Mouse (Mus musculus) thymus, adult 2 months (tissue): ENCODE measurements at regions not wholly inside any gene's neighbourhood (a gene's known extent, or its start where the extent isn't known, plus 50 kb on each side); places are given as distances from the start of the nearest gene placed in this dataset.

Experiments
- DNase-seq: peaks from one replicate; pipeline ENCODE4 v3.0.0; 2021
- H3K27ac ChIP-seq: fragments of 200-500 bp; 2 replicates; pipeline ENCODE4 v1.5.1; 2012; ENCODE audit warnings: low read length, control low read depth; ENCODE audit not compliant: control insufficient read depth, insufficient read depth
- H3K27me3 ChIP-seq: fragments of 200-500 bp; 2 replicates; pipeline ENCODE4 v1.6.1; 2012; ENCODE audit warnings: mild to moderate bottlenecking, low read length, moderate library complexity, mixed read lengths; ENCODE audit not compliant: control insufficient read depth, insufficient read depth
- H3K36me3 ChIP-seq: fragments of 200-500 bp; 2 replicates; pipeline ENCODE4 v1.6.1; 2012; ENCODE audit warnings: mild to moderate bottlenecking, low read length, moderate library complexity; ENCODE audit not compliant: control insufficient read depth, insufficient read depth
- H3K4me1 ChIP-seq: fragments of 200-500 bp; replicated peaks from 2 replicates; pipeline ENCODE4 v1.6.1; 2012; ENCODE audit warnings: low read length; ENCODE audit not compliant: control insufficient read depth, insufficient read depth
- H3K4me3 ChIP-seq: fragments of 200-500 bp; 2 replicates; pipeline ENCODE4 v1.5.1; 2012; ENCODE audit warnings: mild to moderate bottlenecking, low read length, control low read depth, moderate library complexity; ENCODE audit not compliant: control insufficient read depth, insufficient read depth
- CTCF ChIP-seq: fragments of 200-500 bp; IDR thresholded peaks from 2 replicates; pipeline ENCODE4 v1.5.1; 2012; ENCODE audit warnings: mild to moderate bottlenecking, control low read depth, low read length, moderate library complexity, borderline replicate concordance; ENCODE audit not compliant: control insufficient read depth, poor library complexity, insufficient read depth; ENCODE audit errors: extremely low read depth
- POLR2A ChIP-seq: fragments of 200-500 bp; IDR thresholded peaks from 2 replicates; pipeline ENCODE4 v1.6.1; 2012; ENCODE audit warnings: mild to moderate bottlenecking, low read length, control low read depth, moderate library complexity; ENCODE audit not compliant: control insufficient read depth, poor library complexity, insufficient read depth; ENCODE audit errors: extremely low read depth
- WGBS: fragments of 180-500 bp; shearing (Covaris S2); methylation state at CpG from one replicate; pipeline ENCODE4 v1.1.7; 2018; 5-methylcytosine and 5-hydroxymethylcytosine counted together

- TF ChIP-seq CTCF, result no peak
- TF ChIP-seq POLR2A, result no peak
- H3K27me3 ChIP-seq, result no peaks in the 10 kb centered on the region
- DNase-seq, result peak; percentile 7
- no peaks in the 10 kb centered on the region for H3K36me3 ChIP-seq
- no peaks in the 10 kb centered on the region for H3K4me1 ChIP-seq
- WGBS, result 79% methylated on average over 2 of the region's 2 CpGs
- H3K27ac ChIP-seq, result no peak overlapping the region
- no peak overlapping the region for H3K4me3 ChIP-seq
Observed at GRCm38 (mm10) chr13:52281271-52281670, 249.8 kb downstream of the Diras2 start.

GRCm38 (mm10) chr13:52282500-52282899, 248.6 kb downstream of the Diras2 start:
- Histone ChIP-seq H3K4me3 (no peak overlapping the region), H3K4me1 (no peaks in the 10 kb centered on the region), H3K36me3 (no peaks in the 10 kb centered on the region), H3K27me3 (no peaks in the 10 kb centered on the region), H3K27ac (no peak overlapping the region)
- TF ChIP-seq POLR2A (no peak), CTCF (no peak)
- 79% methylated on average over 13 of the region's 13 CpGs for WGBS
- DNase-seq, result no peak

GRCm38 (mm10) chr13:52283456-52283855, 247.6 kb downstream of the Diras2 start:
- no peaks in the 10 kb centered on the region for H3K36me3 ChIP-seq
- H3K27ac ChIP-seq, result no peak overlapping the region
- H3K27me3 ChIP-seq, result no peaks in the 10 kb centered on the region
- no peak overlapping the region for H3K4me3 ChIP-seq
- H3K4me1 ChIP-seq, result no peaks in the 10 kb centered on the region
- WGBS, result 44% methylated on average over 11 of the region's 11 CpGs
- peak; percentile 8 for DNase-seq
- TF ChIP-seq CTCF (no peak), POLR2A (no peak)

DNA sequence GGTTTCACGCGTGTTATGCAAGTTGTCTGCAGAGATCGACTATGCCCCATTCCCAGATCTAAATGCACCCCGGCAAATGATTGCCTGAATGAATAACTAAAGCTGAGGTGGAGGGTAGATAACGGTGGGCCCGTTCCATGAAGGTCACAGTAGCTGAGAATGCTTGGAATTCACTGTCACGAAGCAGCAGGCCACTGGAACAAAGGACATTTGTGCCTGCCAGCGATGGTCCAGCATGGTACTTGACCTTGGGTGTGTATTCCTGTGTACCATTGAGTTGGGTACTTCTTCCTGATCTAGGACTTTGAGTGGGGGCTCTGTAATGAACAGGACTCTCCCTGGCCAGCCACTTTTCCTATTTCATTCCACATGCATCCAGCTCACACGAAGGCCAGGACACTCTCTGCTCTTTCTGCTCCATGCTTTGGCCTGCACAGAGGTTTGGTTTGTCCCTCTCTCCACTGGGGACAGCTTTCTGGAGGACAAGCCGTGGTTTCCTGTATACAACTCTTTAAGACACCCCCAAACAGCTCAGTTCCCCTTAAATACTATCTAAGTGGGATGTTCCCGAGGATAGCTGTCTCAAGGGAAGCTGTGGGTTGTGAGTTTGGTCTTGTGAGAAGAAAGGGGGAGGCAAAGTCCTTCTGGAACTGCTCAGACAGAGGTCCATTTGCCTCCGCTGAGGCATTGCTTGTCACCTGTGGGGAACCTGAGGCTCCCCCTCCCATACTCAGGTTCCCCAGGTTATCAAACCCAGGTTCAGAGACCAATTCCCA, 246.9 kb downstream of the Diras2 start:
- no peak overlapping the region for H3K4me3 ChIP-seq
- no peak overlapping the region for H3K27ac ChIP-seq
- no peaks in the 10 kb centered on the region for H3K27me3 ChIP-seq
- no peaks in the 10 kb centered on the region for H3K36me3 ChIP-seq
- no peak for TF ChIP-seq CTCF
- no peak for TF ChIP-seq POLR2A
- no peaks in the 10 kb centered on the region for H3K4me1 ChIP-seq
- DNase-seq, result no peak
- WGBS, result 94% methylated on average over 12 of the region's 12 CpGs

DNA sequence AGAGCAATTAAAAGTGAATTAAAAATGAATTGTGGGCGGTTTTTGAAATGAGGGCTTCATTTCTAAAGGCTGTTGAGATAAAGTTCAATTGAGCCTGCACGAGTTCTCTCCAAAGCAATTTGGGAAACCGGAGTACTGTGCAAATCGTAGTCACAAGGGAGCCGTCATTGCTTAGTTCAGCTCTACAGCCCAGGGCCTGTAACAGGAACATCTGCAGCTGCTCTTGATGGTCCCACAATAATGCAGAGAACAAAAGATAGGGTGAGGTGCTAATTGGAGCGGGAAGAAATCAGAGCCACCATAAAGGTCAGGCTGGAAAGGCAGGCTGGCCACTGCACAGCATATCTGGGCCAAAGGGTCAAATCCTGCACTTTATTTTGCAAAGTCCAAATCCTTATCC, 242.7 kb downstream of the Diras2 start:
- 91% methylated on average over 6 of the region's 6 CpGs for WGBS
- H3K4me3 ChIP-seq, result no peak overlapping the region
- H3K36me3 ChIP-seq, result no peaks in the 10 kb centered on the region
- H3K27me3 ChIP-seq, result no peaks in the 10 kb centered on the region
- no peaks in the 10 kb centered on the region for H3K4me1 ChIP-seq
- no peak overlapping the region for H3K27ac ChIP-seq
- TF ChIP-seq POLR2A, result no peak
- DNase-seq, result no peak

- Histone ChIP-seq H3K27me3 (no peaks in the 10 kb centered on the region), H3K36me3 (no peaks in the 10 kb centered on the region), H3K4me3 (no peak overlapping the region), H3K27ac (no peak overlapping the region), H3K4me1 (no peaks in the 10 kb centered on the region)
- 72% methylated on average over 15 of the region's 15 CpGs for WGBS
- no peak for DNase-seq
- no peak for TF ChIP-seq CTCF
- no peak for TF ChIP-seq POLR2A
Observed at GRCm38 (mm10) chr13:52295847-52296246, 235.2 kb downstream of the Diras2 start.
